Mouse (Mus musculus): ENCODE measurements around the gene Sqstm1. TPM values are rescaled to one million over a fixed set of nuclear protein-coding genes. Genes with fewer than 3 reads are reported as not detected.

The Sqstm1 gene
- total RNA-seq (2015): 51.8 and 56.7 TPM in 2 replicates
- total RNA-seq (2017): 298 and 386 TPM in 2 replicates

GRCm38 (mm10) chr11:50210505-50211151 is at the start of gene Sqstm1, which contains the start of gene Mgat4b:
TSS of gene Sqstm1 (minus strand) at chr11:50210827.
TSS of gene Mgat4b (plus strand) at chr11:50210890.
- ATAC-seq (ENCODE audit: poor library complexity, severe bottlenecking): peak; percentile 68

- ATAC-seq (ENCODE audit: poor library complexity, severe bottlenecking): no peak
Observed at GRCm38 (mm10) chr11:50258310-50258709, 47.7 kb upstream of the Sqstm1 start.

- ATAC-seq (ENCODE audit: poor library complexity, severe bottlenecking): no peak
Observed at GRCm38 (mm10) chr11:50256615-50257014, 46.0 kb upstream of the Sqstm1 start.

GRCm38 (mm10) chr11:50254010-50254580 is 43.5 kb upstream of the Sqstm1 start:
- ATAC-seq (ENCODE audit: poor library complexity, severe bottlenecking): no peak

- no peak for ATAC-seq (ENCODE audit: poor library complexity, severe bottlenecking)
Observed at GRCm38 (mm10) chr11:50253393-50253792, 42.8 kb upstream of the Sqstm1 start.

GRCm38 (mm10) chr11:50252684-50253265 is 42.1 kb upstream of the Sqstm1 start:
- no peak for ATAC-seq (ENCODE audit: poor library complexity, severe bottlenecking)

GRCm38 (mm10) chr11:50252166-50252565 is 41.5 kb upstream of the Sqstm1 start:
- ATAC-seq (ENCODE audit: poor library complexity, severe bottlenecking): no peak

- no peak for ATAC-seq (ENCODE audit: poor library complexity, severe bottlenecking)
Observed at GRCm38 (mm10) chr11:50248473-50249171, 38.0 kb upstream of the Sqstm1 start.

- no peak for ATAC-seq (ENCODE audit: poor library complexity, severe bottlenecking)
Observed at GRCm38 (mm10) chr11:50245269-50245668, 34.6 kb upstream of the Sqstm1 start.

GRCm38 (mm10) chr11:50243926-50244325 is 33.3 kb upstream of the Sqstm1 start:
- peak; percentile 54 for ATAC-seq (ENCODE audit: poor library complexity, severe bottlenecking)

- no peak for ATAC-seq (ENCODE audit: poor library complexity, severe bottlenecking)
Observed at GRCm38 (mm10) chr11:50240235-50240911, 29.7 kb upstream of the Sqstm1 start.

GRCm38 (mm10) chr11:50238821-50239791 is 28.5 kb upstream of the Sqstm1 start:
- ATAC-seq (ENCODE audit: poor library complexity, severe bottlenecking): peak; percentile 32

- peak; percentile 43 for ATAC-seq (ENCODE audit: poor library complexity, severe bottlenecking)
Observed at GRCm38 (mm10) chr11:50238324-50238723, 27.7 kb upstream of the Sqstm1 start, which contains the start of gene Ltc4s. TSS of gene Ltc4s (minus strand) at chr11:50238616.

- ATAC-seq (ENCODE audit: poor library complexity, severe bottlenecking): no peak
Observed at GRCm38 (mm10) chr11:50236937-50237835, 26.6 kb upstream of the Sqstm1 start.

GRCm38 (mm10) chr11:50236540-50236936 is 25.9 kb upstream of the Sqstm1 start:
- peak; percentile 81 for ATAC-seq (ENCODE audit: poor library complexity, severe bottlenecking)

GRCm38 (mm10) chr11:50234606-50235005 is 24.0 kb upstream of the Sqstm1 start:
- no peak for ATAC-seq (ENCODE audit: poor library complexity, severe bottlenecking)

GRCm38 (mm10) chr11:50233993-50234392 is 23.4 kb upstream of the Sqstm1 start:
- no peak for ATAC-seq (ENCODE audit: poor library complexity, severe bottlenecking)

- ATAC-seq (ENCODE audit: poor library complexity, severe bottlenecking): no peak
Observed at GRCm38 (mm10) chr11:50233022-50233421, 22.4 kb upstream of the Sqstm1 start.

GRCm38 (mm10) chr11:50231411-50231810 is 20.8 kb upstream of the Sqstm1 start:
- peak; percentile 50 for ATAC-seq (ENCODE audit: poor library complexity, severe bottlenecking)

Measured in megakaryocyte, adult 5-6 weeks (primary cell).